In the genomic region with DNA sequence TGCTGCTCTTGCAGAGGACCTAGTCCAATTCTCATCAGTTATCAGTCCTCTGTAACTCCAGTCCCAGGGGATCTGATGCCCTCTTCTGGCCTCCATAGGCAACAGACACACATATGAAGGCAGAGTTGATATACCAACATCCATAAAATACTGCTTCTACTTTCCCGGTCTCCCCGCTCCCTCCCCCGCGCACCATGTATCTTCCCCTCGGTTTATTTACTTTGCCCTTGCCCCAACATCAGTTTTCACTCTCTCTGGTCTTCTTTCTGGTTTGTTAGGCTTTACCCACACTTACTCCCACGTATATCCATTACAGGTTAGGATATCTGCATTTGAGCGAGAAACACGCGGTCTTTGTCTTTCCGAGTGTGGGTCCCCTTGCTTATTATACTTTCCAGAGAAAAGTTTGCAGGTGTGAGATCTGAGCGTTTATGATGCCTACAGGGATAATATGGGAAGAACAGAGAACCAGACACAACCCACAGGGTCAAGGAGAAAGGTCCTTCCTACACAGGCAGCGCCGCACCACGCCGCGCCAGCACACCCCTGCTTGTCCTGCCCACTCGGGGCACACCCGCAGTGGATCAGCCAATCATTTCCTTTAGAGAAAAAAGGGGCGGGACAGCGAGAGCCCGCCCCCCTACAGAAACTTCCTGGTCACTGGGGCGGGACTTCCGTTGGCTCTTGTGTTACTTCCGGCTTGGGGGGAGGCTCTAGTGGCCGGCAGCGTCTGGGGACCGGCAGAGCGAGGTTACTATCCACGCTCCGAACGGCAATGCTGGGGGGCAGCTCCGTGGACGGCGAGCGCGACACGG, we compare ENCODE assay signal across 8 mouse cellular contexts. TPM values are rescaled to one million over a fixed set of nuclear protein-coding genes. Genes with fewer than 3 reads are reported as not detected.
DNase-seq lines count a peak whose midpoint lies in the region; ATAC-seq and TF ChIP-seq lines count a peak whose summit lies in the region.

Eif2ak1 (plus strand) TSS at position 673 of the 815 bp plus-strand sequence.

- no peaks in the 10 kb centered on the region for H3K9me3 ChIP-seq in hindbrain, embryonic 10.5 days
- H3K9me3 ChIP-seq in lung, postnatal 0 days (ENCODE audit: low read length) = no peaks in the 10 kb centered on the region

- peak within 1 kb of the TSS; percentile 76 for H3K4me2 ChIP-seq in lung, postnatal 0 days (replicated peaks; ENCODE audit: low read depth, low read length)

- H3K4me3 ChIP-seq in hindbrain, embryonic 10.5 days = peak within 1 kb of the TSS; percentile 93
- H3K4me3 ChIP-seq in lung, postnatal 0 days (ENCODE audit: low read depth, low read length) = peak within 1 kb of the TSS; percentile 85

- no peaks in the 10 kb centered on the region for H3K27me3 ChIP-seq in hindbrain, embryonic 10.5 days (ENCODE audit: insufficient read depth, poor library complexity, severe bottlenecking)
- no peaks in the 10 kb centered on the region for H3K27me3 ChIP-seq in lung, postnatal 0 days (replicated peaks; ENCODE audit: insufficient read depth, low read length)

- TF ChIP-seq EP300 in lung, postnatal 0 days (IDR thresholded peaks at IDR 0.05) = peak; percentile 35; the same call in 1 of the 2 replicates

- under 1% methylated on average over 37 of the region's 37 CpGs for WGBS in hindbrain, embryonic 10.5 days
- WGBS in lung, postnatal 0 days = 3% methylated on average over 36 of the region's 37 CpGs

- ATAC-seq in frontal cortex, adult (ENCODE audit: low TSS enrichment) = peak; percentile 100
- peak; percentile 100 for ATAC-seq in lung, postnatal 0 days

- H3K9ac ChIP-seq in lung, postnatal 0 days (replicated peaks; ENCODE audit: low read depth) = peak within 1 kb of the TSS; percentile 83

- no peaks in the 10 kb centered on the region for H3K36me3 ChIP-seq in hindbrain, embryonic 10.5 days
- H3K36me3 ChIP-seq in lung, postnatal 0 days (ENCODE audit: insufficient read depth, low read length) = no peaks in the 10 kb centered on the region

- peak; percentile 99 for DNase-seq in MN1 (ENCODE audit: low spot score)
- peak; percentile 96 for DNase-seq in cerebellum, adult 9-10 months
- peak; percentile 94 for DNase-seq in hindbrain, embryonic 10.5 days (ENCODE audit: low spot score)
- peak; percentile 95 for DNase-seq in layer of hippocampus, adult 9-11 months
- peak; percentile 98 for DNase-seq in lung, postnatal 0 days (ENCODE audit: low spot score)
- peak; percentile 81 for DNase-seq in ovary, postnatal 14 days (ENCODE audit: low spot score)
- peak; percentile 92 for DNase-seq in thymus, postnatal 14 days

- peak; percentile 70 for TF ChIP-seq CTCF in lung, postnatal 0 days (IDR thresholded peaks at IDR 0.05)

- peaks cover 10% of the 10 kb centered on the region for H3K4me1 ChIP-seq in hindbrain, embryonic 10.5 days (replicated peaks)
- H3K4me1 ChIP-seq in lung, postnatal 0 days (ENCODE audit: insufficient read depth, low read depth, low read length) = no peaks in the 10 kb centered on the region

- peak within 1 kb of the TSS; percentile 89 for H3K27ac ChIP-seq in hindbrain, embryonic 10.5 days
- H3K27ac ChIP-seq in lung, postnatal 0 days (ENCODE audit: low read length) = peak within 1 kb of the TSS; percentile 84

RNA-seq across cellular contexts. Expression of gene Eif2ak1, which starts in this region (rescaled TPM):
- polyA plus RNA-seq in hindbrain, embryonic 10.5 days (2016; fragmentation: Nextera tagmentation; extraction: Ambion mirVana) = 45.0 and 48.4 TPM in 2 replicates
- polyA plus RNA-seq in lung, postnatal 0 days (2015; fragmentation: Nextera tagmentation; extraction: Ambion mirVana) = 24.4 and 25.1 TPM in 2 replicates

Comparison
In these comparisons a context has a peak if more than half of its experiments do, and no peak if none do; other contexts are left out.
1. Peak in every context shown above with its lines: DNase-seq, ATAC-seq, H3K4me3 ChIP-seq and H3K27ac ChIP-seq.